Mouse (Mus musculus) embryonic fibroblast, embryonic 13.5 days (primary cell): Measurements from ENCODE around the gene Cep55.

Source experiments
- CTCF ChIP-seq: IDR thresholded peaks from 2 replicates; pipeline ENCODE4 v1.5.1; 2011; ENCODE audit warnings: mild to moderate bottlenecking, control low read depth, low read length, moderate library complexity, borderline replicate concordance; ENCODE audit not compliant: insufficient read depth
- POLR2A ChIP-seq: IDR thresholded peaks from 2 replicates; pipeline ENCODE4 v1.6.1; 2011; ENCODE audit warnings: low read depth, mild to moderate bottlenecking, control low read depth, low read length, moderate library complexity

DNA sequence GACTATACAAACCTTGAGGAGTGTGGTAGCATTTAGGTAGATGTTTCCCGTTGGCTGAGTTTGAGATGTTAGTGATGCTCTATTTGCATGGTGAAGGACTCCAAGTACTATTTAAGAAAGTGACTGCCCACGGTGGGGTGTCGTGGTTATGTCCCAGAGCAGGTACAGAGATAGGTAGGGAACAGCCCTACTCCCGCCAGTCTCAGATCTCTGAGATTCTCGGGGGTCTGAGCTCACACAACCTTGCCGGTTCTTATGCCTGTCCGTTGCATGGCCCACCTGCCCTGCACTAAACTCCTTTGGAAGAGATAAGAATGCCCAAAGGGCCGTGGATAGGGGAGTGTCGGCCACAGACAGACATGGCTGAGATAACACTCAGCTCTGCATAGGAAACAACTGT, 23.7 kb upstream of the Cep55 start:
- no peak for TF ChIP-seq CTCF
- TF ChIP-seq POLR2A, result no peak
